11 mouse cellular contexts compared by ENCODE assay signal in the genomic region with DNA sequence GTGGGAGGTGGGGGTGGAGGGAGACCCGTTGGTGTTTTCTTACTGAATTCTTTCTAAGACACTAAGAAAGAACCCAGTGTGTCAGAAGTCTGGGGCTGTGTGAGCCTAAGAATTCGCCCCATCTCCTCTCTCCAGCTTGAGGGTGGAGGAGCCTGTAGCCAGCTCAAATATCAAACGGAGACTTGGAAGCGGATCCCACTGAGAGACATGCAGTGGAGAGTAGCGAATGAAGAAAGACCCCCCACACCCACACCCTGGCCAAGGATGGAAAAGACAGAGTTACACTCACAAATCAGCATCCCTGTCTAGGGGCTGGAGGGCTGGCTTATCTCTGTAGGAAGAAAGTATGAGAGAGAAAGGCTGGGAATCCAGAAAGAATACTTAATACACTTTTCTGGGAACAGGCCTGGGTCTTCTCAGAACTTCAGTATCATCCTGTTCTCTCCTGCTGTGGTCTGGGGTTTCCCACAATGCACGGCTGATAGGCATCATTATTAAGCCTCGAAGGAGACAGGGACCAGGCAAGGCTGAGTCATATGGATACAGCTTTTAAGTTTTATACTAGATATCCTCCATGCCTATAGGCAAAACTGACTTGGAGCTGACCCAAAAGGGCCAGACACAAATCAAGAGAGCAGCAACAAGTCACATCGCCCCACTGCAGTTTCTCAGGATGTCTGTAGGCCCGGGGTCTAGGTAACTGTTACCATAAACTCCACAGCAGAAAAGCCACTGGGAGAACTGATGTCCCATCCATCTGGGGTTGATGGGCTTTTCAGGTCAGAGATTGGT. TPM values are rescaled to one million over a fixed set of nuclear protein-coding genes. Genes with fewer than 3 reads are reported as not detected.
A peak's percentile ranks its signal among the peaks of the same experiment; 100 is the strongest.
DNase-seq lines count a peak whose midpoint lies in the region; ATAC-seq and TF ChIP-seq lines count a peak whose summit lies in the region.
"Had no signal": no experiment of that assay in that cellular context is flagged by ENCODE, and none has a peak within 500 bp of the region (broad histone marks: within the 10 kb centered on the region; RNA-seq: fewer than 3 reads in every experiment).

No protein-coding gene starts in this region.

- no peak for TF ChIP-seq CTCF in lung, postnatal 0 days (IDR thresholded peaks at IDR 0.05)

- no peaks in the 10 kb centered on the region for H3K4me1 ChIP-seq in lung, postnatal 0 days (ENCODE audit: insufficient read depth, low read depth, low read length)
- H3K4me1 ChIP-seq in embryonic facial prominence, embryonic 11.5 days (ENCODE audit: control insufficient read depth, insufficient read depth, low read length), result no peaks in the 10 kb centered on the region
- peaks cover 10% of the 10 kb centered on the region for H3K4me1 ChIP-seq in limb, embryonic 10.5 days
- H3K4me1 ChIP-seq: liver, embryonic 12.5 days had no signal

- H3K9ac ChIP-seq in lung, postnatal 0 days (replicated peaks; ENCODE audit: low read depth), result no peak overlapping the region
- 0 out of 2 replicates have a peak overlapping the region, but pooled peaks have one; percentile 1 for H3K9ac ChIP-seq in embryonic facial prominence, embryonic 11.5 days (replicated peaks; ENCODE audit: low read length)
- H3K9ac ChIP-seq: heart, embryonic 15.5 days; liver, embryonic 12.5 days had no signal

- H3K4me2 ChIP-seq in lung, postnatal 0 days (replicated peaks; ENCODE audit: low read depth, low read length), result no peak overlapping the region
- no peak overlapping the region for H3K4me2 ChIP-seq in embryonic facial prominence, embryonic 11.5 days (ENCODE audit: low read depth, low read length)
- H3K4me2 ChIP-seq: heart, embryonic 15.5 days; liver, embryonic 12.5 days had no signal

- ATAC-seq in lung, postnatal 0 days, result peak; percentile 21; the same call in 1 of the 2 replicates
- peak; percentile 80 for ATAC-seq in embryonic facial prominence, embryonic 11.5 days (replicated peaks; ENCODE audit: insufficient number of reproducible peaks, low FRiP score, low TSS enrichment, low read depth)
- ATAC-seq: liver, embryonic 12.5 days had no signal

- H3K27me3 ChIP-seq in lung, postnatal 0 days (replicated peaks; ENCODE audit: insufficient read depth, low read length), result no peaks in the 10 kb centered on the region
- no peaks in the 10 kb centered on the region for H3K27me3 ChIP-seq in embryonic facial prominence, embryonic 11.5 days (ENCODE audit: control insufficient read depth, insufficient read depth, low read length)
- H3K27me3 ChIP-seq in limb, embryonic 10.5 days (ENCODE audit: low read depth, poor library complexity, severe bottlenecking), result no peaks in the 10 kb centered on the region
- H3K27me3 ChIP-seq: heart, embryonic 15.5 days; liver, embryonic 12.5 days had no signal

- H3K27ac ChIP-seq in lung, postnatal 0 days (ENCODE audit: low read length), result no peak overlapping the region
- H3K27ac ChIP-seq in embryonic facial prominence, embryonic 11.5 days (replicated peaks; ENCODE audit: low read depth, low read length), result peak overlapping the region; percentile 66
- H3K27ac ChIP-seq in limb, embryonic 10.5 days, result peak overlapping the region; percentile 71
- H3K27ac ChIP-seq: heart, embryonic 15.5 days; liver, embryonic 12.5 days; macrophage had no signal

- no peak for TF ChIP-seq EP300 in lung, postnatal 0 days (IDR thresholded peaks at IDR 0.05)

- DNase-seq in lung, postnatal 0 days (ENCODE audit: low spot score), result no peak
- DNase-seq in lung, postnatal 14 days, result no peak
- DNase-seq in embryonic facial prominence, embryonic 11.5 days (ENCODE audit: low spot score), result peak; percentile 71
- DNase-seq in limb, embryonic 10.5 days (ENCODE audit: low spot score), result no peak
- DNase-seq in yolk sac, embryonic 10.5 days (ENCODE audit: low spot score), result peak; percentile 48
- DNase-seq in cerebellum, adult 9-11 months, result no peak
- DNase-seq in thymus, adult 18-20 months, result no peak
- DNase-seq: kidney, adult 11 months had no signal

- H3K9me3 ChIP-seq in lung, postnatal 0 days (ENCODE audit: low read length), result no peaks in the 10 kb centered on the region
- no peaks in the 10 kb centered on the region for H3K9me3 ChIP-seq in embryonic facial prominence, embryonic 11.5 days (replicated peaks; ENCODE audit: control insufficient read depth, low read length)
- H3K9me3 ChIP-seq in limb, embryonic 10.5 days (replicated peaks), result no peaks in the 10 kb centered on the region
- H3K9me3 ChIP-seq: heart, embryonic 15.5 days; liver, embryonic 12.5 days had no signal

- 33% methylated on average over 9 of the region's 9 CpGs for WGBS in lung, postnatal 0 days
- WGBS in embryonic facial prominence, embryonic 11.5 days, result 27% methylated on average over 9 of the region's 9 CpGs
- WGBS in limb, embryonic 10.5 days, result 33% methylated on average over 9 of the region's 9 CpGs

- H3K4me3 ChIP-seq in lung, postnatal 0 days (ENCODE audit: low read depth, low read length), result no peak overlapping the region
- H3K4me3 ChIP-seq in embryonic facial prominence, embryonic 11.5 days (ENCODE audit: low read depth, low read length), result no peak overlapping the region
- H3K4me3 ChIP-seq in limb, embryonic 10.5 days, result no peak overlapping the region
- H3K4me3 ChIP-seq: heart, embryonic 15.5 days; liver, embryonic 12.5 days had no signal

- H3K36me3 ChIP-seq in lung, postnatal 0 days (ENCODE audit: insufficient read depth, low read length), result no peaks in the 10 kb centered on the region
- no peaks in the 10 kb centered on the region for H3K36me3 ChIP-seq in embryonic facial prominence, embryonic 11.5 days (replicated peaks; ENCODE audit: control insufficient read depth, insufficient read depth, low read depth, low read length)
- no peaks in the 10 kb centered on the region for H3K36me3 ChIP-seq in limb, embryonic 10.5 days
- H3K36me3 ChIP-seq: heart, embryonic 15.5 days; liver, embryonic 12.5 days had no signal

RNA-seq across cellular contexts. Expression of a gene that starts 45.5 kb away (rescaled TPM):
- 92.6 and 119 TPM in 2 replicates for polyA plus RNA-seq in lung, postnatal 0 days (2015; fragmentation: Nextera tagmentation; extraction: Ambion mirVana)
- polyA plus RNA-seq in embryonic facial prominence, embryonic 11.5 days (2014; fragmentation: Nextera tagmentation; extraction: Ambion mirVana), result 35.3 and 40.6 TPM in 2 replicates
- 45.0 and 49.7 TPM in 2 replicates for polyA plus RNA-seq in limb, embryonic 10.5 days (2016; fragmentation: Nextera tagmentation; extraction: Ambion mirVana)

Comparison
In these comparisons a context has a peak if more than half of its experiments do, and no peak if none do; other contexts are left out.
1. DNase-seq: peak in embryonic facial prominence, embryonic 11.5 days (single experiment) and yolk sac, embryonic 10.5 days (single experiment); none in lung, postnatal 0 days (single experiment), lung, postnatal 14 days (single experiment), limb, embryonic 10.5 days (single experiment), cerebellum, adult 9-11 months (single experiment) and thymus, adult 18-20 months (0 of 2).